Mouse (Mus musculus) hindbrain, embryonic 11.5 days (tissue): ENCODE data around the gene Myadml2. TPM values are rescaled to one million over a fixed set of nuclear protein-coding genes. Genes with fewer than 3 reads are reported as not detected.

Experiments
- ATAC-seq: fragments of 200-750 bp; cut with Nextera tagmentation; 2 replicates; pipeline ENCODE4 v1.8.0; 2017; ENCODE audit warnings: mild to moderate bottlenecking, moderate TSS enrichment, moderate library complexity; ENCODE audit not compliant: low FRiP score
- DNase-seq: peaks from one replicate; pipeline ENCODE4 v3.0.0-alpha.2; 2015; ENCODE audit warnings: low spot score
- H3K27ac ChIP-seq: fragments of 300-500 bp; sonication (generic); 2 replicates; pipeline ENCODE4 v1.5.1; 2014; ENCODE audit warnings: mild to moderate bottlenecking, low read depth, low read length
- H3K27me3 ChIP-seq: fragments of 300-500 bp; sonication (generic); 2 replicates; pipeline ENCODE4 v1.6.1; 2014; ENCODE audit warnings: mild to moderate bottlenecking, low read length, moderate library complexity, mixed read lengths; ENCODE audit not compliant: control insufficient read depth, insufficient read depth
- H3K36me3 ChIP-seq: fragments of 300-500 bp; sonication (generic); 2 replicates; pipeline ENCODE4 v1.6.1; 2014; ENCODE audit warnings: mild to moderate bottlenecking, low read length, moderate library complexity, mixed read lengths; ENCODE audit not compliant: control insufficient read depth, insufficient read depth
- H3K4me1 ChIP-seq: fragments of 300-500 bp; sonication (generic); replicated peaks from 2 replicates; pipeline ENCODE4 v1.6.1; 2014; ENCODE audit warnings: low read length, mixed read lengths; ENCODE audit not compliant: control insufficient read depth, insufficient read depth
- H3K4me2 ChIP-seq: fragments of 300-500 bp; sonication (generic); replicated peaks from 2 replicates; pipeline ENCODE4 v1.6.1; 2014; ENCODE audit warnings: mild to moderate bottlenecking, low read depth, low read length
- H3K4me3 ChIP-seq: fragments of 300-500 bp; sonication (generic); 2 replicates; pipeline ENCODE4 v1.5.1; 2014; ENCODE audit warnings: low read depth, low read length
- H3K9ac ChIP-seq: fragments of 300-500 bp; sonication (generic); 2 replicates; pipeline ENCODE4 v1.6.1; 2014; ENCODE audit warnings: low read depth, low read length
- H3K9me3 ChIP-seq: fragments of 300-500 bp; sonication (generic); 2 replicates; pipeline ENCODE4 v1.6.1; 2016; ENCODE audit warnings: low read length; ENCODE audit not compliant: control insufficient read depth
- WGBS: fragments of 180-500 bp; shearing (Covaris S2); extraction: QIAGEN DNeasy Blood & Tissue Kit; methylation state at CpG from one replicate; pipeline ENCODE4 v1.1.7; 2014; 5-methylcytosine and 5-hydroxymethylcytosine counted together
- polyA plus RNA-seq: library from polyadenylated mRNA; unstranded; fragments of >200 nt; fragmentation: Nextera tagmentation; extraction: Ambion mirVana; gene quantifications from 2 replicates; pipeline ENCODE4 v1.2.1, GENCODE M21; 2014

Gene Myadml2
- polyA plus RNA-seq, 1 experiment from 2014 or later: 0.19 TPM

DNA sequence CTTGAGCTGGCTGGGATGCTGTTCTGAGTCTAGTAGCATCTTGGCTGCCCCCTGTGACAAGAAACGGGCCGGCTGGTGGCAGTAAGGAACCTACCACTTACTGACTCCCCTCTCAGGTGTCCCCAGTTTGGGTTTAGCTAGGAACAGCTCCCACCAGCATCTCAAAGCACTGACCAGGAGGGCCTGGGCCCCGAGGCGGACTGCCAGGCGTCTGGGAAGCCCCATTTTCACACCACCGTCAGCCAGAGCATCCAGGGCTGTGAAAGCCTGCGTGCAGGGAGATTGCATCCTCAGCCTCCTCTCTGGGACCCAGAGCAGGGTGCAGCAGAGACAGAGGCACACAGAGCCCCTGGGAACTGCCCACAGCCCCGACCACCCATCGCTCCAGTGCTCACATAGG is 6.7 kb downstream of the Myadml2 start:
- no peak overlapping the region for H3K9ac ChIP-seq
- H3K27ac ChIP-seq: no peak overlapping the region
- WGBS: 68% methylated on average over 9 of the region's 9 CpGs
- no peaks in the 10 kb centered on the region for H3K9me3 ChIP-seq
- H3K4me1 ChIP-seq: no peaks in the 10 kb centered on the region
- ATAC-seq (no peak), DNase-seq (no peak)
- H3K4me3 ChIP-seq: no peak overlapping the region
- H3K27me3 ChIP-seq: no peaks in the 10 kb centered on the region
- no peaks in the 10 kb centered on the region for H3K36me3 ChIP-seq
- H3K4me2 ChIP-seq: no peak overlapping the region

- ATAC-seq (no peak), DNase-seq (no peak)
- H3K27ac ChIP-seq: no peak overlapping the region
- H3K4me3 ChIP-seq: no peak overlapping the region
- 86% methylated on average over 5 of the region's 5 CpGs for WGBS
- H3K9me3 ChIP-seq: no peaks in the 10 kb centered on the region
- no peaks in the 10 kb centered on the region for H3K27me3 ChIP-seq
- no peak overlapping the region for H3K9ac ChIP-seq
- peaks cover 10% of the 10 kb centered on the region; the same call in 1 of the 2 replicates for H3K4me1 ChIP-seq
- no peak overlapping the region for H3K4me2 ChIP-seq
- no peaks in the 10 kb centered on the region for H3K36me3 ChIP-seq
These were observed 13.1 kb downstream of the Myadml2 start for GRCm38 (mm10) chr11:120634810-120635209.

GRCm38 (mm10) chr11:120633520-120634343 is 14.2 kb downstream of the Myadml2 start, which contains the start of gene Mafg:
Gene Mafg (minus strand): TSS chr11:120633600.
- Histone ChIP-seq H3K36me3 (peaks cover 3% of the 10 kb centered on the region), H3K9me3 (no peaks in the 10 kb centered on the region), H3K4me1 (peaks cover 10% of the 10 kb centered on the region; the same call in 1 of the 2 replicates), H3K9ac (peak within 1 kb of the TSS; percentile 83), H3K4me3 (peak within 1 kb of the TSS; percentile 94), H3K4me2 (peak within 1 kb of the TSS; percentile 81), H3K27ac (peak within 1 kb of the TSS; percentile 82), H3K27me3 (no peaks in the 10 kb centered on the region)
- DNase-seq (peak; percentile 98), ATAC-seq (peak; percentile 89)
- 10% methylated on average over 58 of the region's 58 CpGs for WGBS

GRCm38 (mm10) chr11:120632559-120633519 is 15.1 kb downstream of the Myadml2 start:
- no peaks in the 10 kb centered on the region for H3K27me3 ChIP-seq
- peaks cover 10% of the 10 kb centered on the region; the same call in 1 of the 2 replicates for H3K4me1 ChIP-seq
- peak overlapping the region; percentile 82 for H3K27ac ChIP-seq
- no peaks in the 10 kb centered on the region for H3K9me3 ChIP-seq
- peak overlapping the region; percentile 94 for H3K4me3 ChIP-seq
- H3K9ac ChIP-seq: peak overlapping the region; percentile 83
- H3K36me3 ChIP-seq: peaks cover 3% of the 10 kb centered on the region
- peak overlapping the region; percentile 81 for H3K4me2 ChIP-seq
- DNase-seq (peak; percentile 71), ATAC-seq (peak; percentile 88)
- under 1% methylated on average over 75 of the region's 116 CpGs for WGBS

DNA sequence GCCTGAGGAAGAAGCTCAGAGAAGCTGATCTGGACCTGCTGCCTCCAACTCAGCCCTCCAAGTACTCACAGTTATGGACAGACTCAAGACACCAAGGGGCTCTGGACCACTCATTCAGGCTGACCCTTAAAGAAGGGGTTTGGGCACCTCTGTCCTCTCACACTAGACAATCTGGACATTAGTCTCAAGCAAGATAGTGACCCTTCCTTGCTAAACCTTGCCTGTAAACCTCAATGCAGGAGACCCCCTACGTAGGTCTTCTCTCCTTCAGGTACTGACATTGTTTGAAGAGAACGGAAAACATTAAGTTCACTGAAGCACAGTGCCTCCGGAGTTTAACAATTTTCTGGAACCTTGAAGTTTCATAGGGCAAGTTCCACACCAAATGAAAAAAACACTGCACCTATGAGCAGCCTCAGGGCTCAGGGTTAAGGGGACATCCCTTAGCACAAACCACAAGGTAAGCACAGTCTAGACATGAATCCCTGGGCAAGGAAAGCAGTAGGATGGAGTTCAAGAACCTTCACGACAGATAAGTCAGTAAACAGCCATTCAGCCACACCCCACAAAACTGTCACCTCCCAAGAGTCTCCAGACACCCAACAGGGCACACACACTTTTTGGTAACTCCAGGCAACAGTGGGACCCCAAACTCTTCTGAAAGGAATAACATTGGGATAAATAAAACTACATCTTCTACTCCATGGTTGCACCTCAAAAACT is 16.1 kb downstream of the Myadml2 start:
- Histone ChIP-seq H3K27me3 (no peaks in the 10 kb centered on the region), H3K36me3 (peaks cover 3% of the 10 kb centered on the region), H3K4me2 (peak overlapping the region; percentile 81), H3K9me3 (no peaks in the 10 kb centered on the region), H3K27ac (no peak overlapping the region), H3K4me3 (peak overlapping the region; percentile 94), H3K9ac (peak overlapping the region; percentile 83; the same call in 1 of the 2 replicates), H3K4me1 (peaks cover 10% of the 10 kb centered on the region; the same call in 1 of the 2 replicates)
- ATAC-seq (no peak), DNase-seq (no peak)
- WGBS: 68% methylated on average over 4 of the region's 4 CpGs

GRCm38 (mm10) chr11:120630881-120631725 is 16.9 kb downstream of the Myadml2 start:
- peaks cover 3% of the 10 kb centered on the region for H3K36me3 ChIP-seq
- H3K9me3 ChIP-seq: no peaks in the 10 kb centered on the region
- 41% methylated on average over 7 of the region's 7 CpGs for WGBS
- no peak for DNase-seq
- H3K4me2 ChIP-seq: no peak overlapping the region
- peak overlapping the region; percentile 11; the same call in 1 of the 2 replicates for H3K9ac ChIP-seq
- H3K27ac ChIP-seq: no peak overlapping the region
- no peaks in the 10 kb centered on the region for H3K27me3 ChIP-seq
- ATAC-seq: no peak
- peaks cover 10% of the 10 kb centered on the region; the same call in 1 of the 2 replicates for H3K4me1 ChIP-seq
- peak overlapping the region; percentile 94; the same call in 1 of the 2 replicates for H3K4me3 ChIP-seq

DNA sequence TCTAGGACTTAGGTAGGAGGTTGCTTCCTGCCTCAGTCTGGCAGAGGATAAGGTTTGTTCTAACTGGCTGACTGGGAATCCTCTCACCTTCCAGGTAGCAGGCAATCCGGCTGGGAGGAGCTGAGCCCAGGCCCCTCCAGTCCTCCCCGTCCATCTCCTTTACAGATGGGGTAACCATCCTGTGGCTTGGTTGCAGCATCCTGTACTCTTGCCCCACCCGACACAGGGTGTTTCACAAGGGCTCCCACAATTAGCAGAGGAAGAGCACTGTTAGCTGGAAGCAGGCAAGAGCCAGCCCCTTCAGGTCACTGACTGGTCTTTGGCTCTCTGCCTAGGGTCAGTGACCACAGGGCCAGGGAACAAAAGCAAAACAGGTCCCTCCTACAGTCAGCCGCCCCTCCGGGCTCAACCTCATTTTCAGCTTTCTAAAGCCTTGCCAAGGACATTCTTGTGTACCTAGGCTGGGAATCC is 17.5 kb downstream of the Myadml2 start:
- ATAC-seq (no peak), DNase-seq (no peak)
- Histone ChIP-seq H3K4me3 (no peak overlapping the region), H3K9ac (peak overlapping the region; percentile 11; the same call in 1 of the 2 replicates), H3K9me3 (no peaks in the 10 kb centered on the region), H3K36me3 (peaks cover 3% of the 10 kb centered on the region), H3K27me3 (no peaks in the 10 kb centered on the region), H3K27ac (0 out of 2 replicates have a peak overlapping the region, but pooled peaks have one; percentile 12), H3K4me2 (no peak overlapping the region), H3K4me1 (peaks cover 11% of the 10 kb centered on the region)
- WGBS: 42% methylated on average over 5 of the region's 5 CpGs
